ENCODE assay signal across 22 mouse cellular contexts in the genomic region with DNA sequence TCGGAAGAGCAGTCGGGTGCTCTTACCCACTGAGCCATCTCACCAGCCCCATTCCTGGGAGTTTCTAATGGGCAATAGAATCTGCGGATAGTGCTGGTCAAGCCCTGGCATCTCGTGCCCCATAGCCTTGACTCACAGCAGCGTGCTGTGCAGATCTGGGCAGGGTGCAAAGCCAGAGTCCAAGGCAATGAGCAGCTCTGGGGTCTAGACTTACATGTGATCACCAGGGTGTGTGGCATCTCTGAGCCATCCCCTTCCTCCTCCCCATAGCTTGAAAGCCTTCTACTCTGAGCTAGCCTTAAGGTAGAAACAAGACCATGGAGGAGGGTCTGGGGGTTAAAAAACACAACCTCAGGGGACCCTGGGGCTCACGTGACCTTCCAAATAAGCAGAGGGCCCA.
"Had no signal": no experiment of that assay in that cellular context is flagged by ENCODE, and none has a peak within 500 bp of the region (broad histone marks: within the 10 kb centered on the region; RNA-seq: fewer than 3 reads in every experiment).

No protein-coding gene starts in this region.

- H3K4me3 ChIP-seq: embryonic facial prominence, embryonic 10.5 days; embryonic facial prominence, embryonic 12.5 days; embryonic facial prominence, embryonic 13.5 days; embryonic facial prominence, embryonic 15.5 days; erythroblast, embryonic 14.5 days; forebrain, embryonic 10.5 days; forebrain, embryonic 12.5 days; forebrain, embryonic 13.5 days; forebrain, embryonic 15.5 days; gastrocnemius, adult 2 months; heart, adult 2 months had no signal

- H3K36me3 ChIP-seq: embryonic facial prominence, embryonic 10.5 days; embryonic facial prominence, embryonic 12.5 days; embryonic facial prominence, embryonic 13.5 days; embryonic facial prominence, embryonic 15.5 days; forebrain, embryonic 10.5 days; forebrain, embryonic 12.5 days; forebrain, embryonic 15.5 days had no signal

- ATAC-seq: forebrain, embryonic 13.5 days; forebrain, embryonic 14.5 days; forebrain, embryonic 15.5 days; forebrain, embryonic 16.5 days; forebrain, postnatal 0 days had no signal

- H3K4me1 ChIP-seq: embryonic facial prominence, embryonic 10.5 days; embryonic facial prominence, embryonic 12.5 days; embryonic facial prominence, embryonic 15.5 days; forebrain, embryonic 10.5 days; forebrain, embryonic 12.5 days; forebrain, embryonic 13.5 days had no signal

- H3K9me3 ChIP-seq: embryonic facial prominence, embryonic 12.5 days; embryonic facial prominence, embryonic 15.5 days; forebrain, embryonic 12.5 days; forebrain, embryonic 15.5 days had no signal

- H3K4me2 ChIP-seq: embryonic facial prominence, embryonic 12.5 days; embryonic facial prominence, embryonic 13.5 days; embryonic facial prominence, embryonic 15.5 days; forebrain, embryonic 12.5 days; forebrain, embryonic 13.5 days; forebrain, embryonic 15.5 days had no signal

- H3K27me3 ChIP-seq: embryonic facial prominence, embryonic 12.5 days; embryonic facial prominence, embryonic 13.5 days; embryonic facial prominence, embryonic 15.5 days; forebrain, embryonic 12.5 days; forebrain, embryonic 13.5 days; forebrain, embryonic 15.5 days had no signal

- DNase-seq: cerebellum, adult 8-10 months; cerebellum, adult 9-10 months; cerebellum, adult 9-11 months; cerebellum, postnatal 14 days; cerebellum, postnatal 25 days; cerebellum, postnatal 36 days; embryo, embryonic 11 days; forebrain, postnatal 0 days; gastrocnemius, postnatal 10 days had no signal

- H3K27ac ChIP-seq: embryonic facial prominence, embryonic 10.5 days; embryonic facial prominence, embryonic 12.5 days; embryonic facial prominence, embryonic 13.5 days; embryonic facial prominence, embryonic 15.5 days; forebrain, embryonic 10.5 days; forebrain, embryonic 12.5 days; forebrain, embryonic 13.5 days; forebrain, embryonic 15.5 days; gastrocnemius, adult 2 months; heart, adult 2 months had no signal

- H3K9ac ChIP-seq: embryonic facial prominence, embryonic 12.5 days; embryonic facial prominence, embryonic 13.5 days; embryonic facial prominence, embryonic 15.5 days; forebrain, embryonic 12.5 days; forebrain, embryonic 13.5 days; forebrain, embryonic 15.5 days; forebrain, postnatal 0 days had no signal
